Mouse (Mus musculus): ENCODE measurements around the gene Pak7. TPM values are rescaled to one million over a fixed set of nuclear protein-coding genes. Genes with fewer than 3 reads are reported as not detected.

Gene Pak7
- polyA plus RNA-seq, 1 experiment = not detected

DNA sequence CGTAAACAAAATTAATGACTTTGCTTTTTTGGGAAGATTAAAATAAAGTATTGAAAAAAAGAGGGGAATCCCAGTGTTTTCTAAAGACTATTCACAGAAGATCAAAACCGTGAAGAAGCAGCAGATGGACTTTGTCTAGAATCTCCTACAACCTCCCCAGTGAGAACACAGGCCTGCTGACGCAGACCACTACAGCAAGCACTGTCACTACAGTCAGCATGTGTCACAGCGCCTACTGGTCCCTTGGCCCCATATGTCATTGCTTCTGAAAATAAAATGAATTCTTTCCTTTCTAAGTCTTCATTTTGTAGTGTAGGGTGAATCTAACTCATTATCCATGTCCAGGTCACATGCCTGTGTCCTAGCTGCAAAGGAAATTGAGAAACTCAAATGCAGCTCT is 79.0 kb downstream of the Pak7 start:
- no peaks in the 10 kb centered on the region for H3K36me3 ChIP-seq (ENCODE audit: control insufficient read depth, insufficient read depth)

DNA sequence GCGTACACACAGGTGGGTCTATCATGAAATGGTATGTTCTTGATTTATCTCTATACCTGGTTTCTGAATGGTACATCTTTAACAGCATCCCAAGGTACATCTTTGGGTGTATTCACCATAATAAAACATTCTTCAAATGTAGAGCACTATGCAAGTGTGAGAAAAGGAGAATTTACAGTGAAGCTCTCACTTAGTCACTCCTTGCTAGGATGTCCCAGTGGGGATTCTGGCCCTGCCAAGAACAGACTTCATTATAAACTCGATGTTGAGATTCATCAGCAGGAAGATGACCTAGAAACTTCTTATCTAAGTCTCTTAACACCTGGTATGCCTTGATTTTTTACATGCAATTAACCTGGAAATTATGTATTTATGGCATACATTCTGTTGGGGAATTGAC is 85.6 kb downstream of the Pak7 start:
- Histone ChIP-seq H3K27me3 (ENCODE audit: control insufficient read depth, insufficient read depth, insufficient read length) (no peaks in the 10 kb centered on the region), H3K4me3 (no peak overlapping the region), H3K36me3 (ENCODE audit: control insufficient read depth, insufficient read depth) (no peaks in the 10 kb centered on the region), H3K79me2 (ENCODE audit: control insufficient read depth, insufficient read depth) (no peaks in the 10 kb centered on the region), H3K4me2 (ENCODE audit: low read depth) (no peak overlapping the region), H3ac (ENCODE audit: control insufficient read depth, insufficient read length) (no peak overlapping the region)
- no peak for TF ChIP-seq SRF (IDR thresholded peaks at IDR 0.05; ENCODE audit: control insufficient read depth, insufficient read length, low read depth)
- TF ChIP-seq POLR2AphosphoS2 (IDR thresholded peaks at IDR 0.05; ENCODE audit: insufficient read length, low read depth) = no peak
- TF ChIP-seq MYOG (IDR thresholded peaks at IDR 0.05; ENCODE audit: control insufficient read depth in 1 of 3, insufficient read depth in 1 of 3, insufficient read length in 2 of 3, low read depth in 2 of 3) = no peak
- TF ChIP-seq MYOD1 (IDR thresholded peaks at IDR 0.05; ENCODE audit: control insufficient read depth in 1 of 3, insufficient read length in 2 of 3, low read depth in 2 of 3) = no peak
- no peak for TF ChIP-seq REST (IDR thresholded peaks at IDR 0.05; ENCODE audit: insufficient read depth, insufficient read length)
- no peak for TF ChIP-seq USF1 (IDR thresholded peaks at IDR 0.05; ENCODE audit: low read depth)
- TF ChIP-seq POLR2A (IDR thresholded peaks at IDR 0.05; ENCODE audit: insufficient read length, low read depth) = no peak
- TF ChIP-seq TCF12 (IDR thresholded peaks at IDR 0.05; ENCODE audit: insufficient read depth, poor library complexity, severe bottlenecking) = no peak
- TF ChIP-seq CEBPB (IDR thresholded peaks at IDR 0.05; ENCODE audit: insufficient read depth, poor library complexity, severe bottlenecking) = no peak
- TF ChIP-seq E2F4 (IDR thresholded peaks at IDR 0.05; ENCODE audit: insufficient read depth) = no peak
- TF ChIP-seq MAX (IDR thresholded peaks at IDR 0.05; ENCODE audit: low read depth) = no peak
- TF ChIP-seq TCF3 (IDR thresholded peaks at IDR 0.05; ENCODE audit: insufficient read length, low read depth) = no peak

More for the DNA sequence above, 79.0 kb downstream of the Pak7 start:
- Histone ChIP-seq H3K4me3 (no peak overlapping the region), H3ac (ENCODE audit: control insufficient read depth, insufficient read length) (no peak overlapping the region), H3K79me2 (ENCODE audit: control insufficient read depth, insufficient read depth) (no peaks in the 10 kb centered on the region), H3K27me3 (ENCODE audit: control insufficient read depth, insufficient read depth, insufficient read length) (no peaks in the 10 kb centered on the region), H3K4me2 (ENCODE audit: low read depth) (no peak overlapping the region)
- TF ChIP-seq E2F4 (IDR thresholded peaks at IDR 0.05; ENCODE audit: insufficient read depth) = no peak
- TF ChIP-seq USF1 (IDR thresholded peaks at IDR 0.05; ENCODE audit: low read depth) = no peak
- no peak for TF ChIP-seq CEBPB (IDR thresholded peaks at IDR 0.05; ENCODE audit: insufficient read depth, poor library complexity, severe bottlenecking)
- TF ChIP-seq MAX (IDR thresholded peaks at IDR 0.05; ENCODE audit: low read depth) = no peak
- no peak for TF ChIP-seq MYOG (IDR thresholded peaks at IDR 0.05; ENCODE audit: control insufficient read depth in 1 of 3, insufficient read depth in 1 of 3, insufficient read length in 2 of 3, low read depth in 2 of 3)
- no peak for TF ChIP-seq TCF12 (IDR thresholded peaks at IDR 0.05; ENCODE audit: insufficient read depth, poor library complexity, severe bottlenecking)
- TF ChIP-seq POLR2A (IDR thresholded peaks at IDR 0.05; ENCODE audit: insufficient read length, low read depth) = no peak
- TF ChIP-seq MYOD1 (IDR thresholded peaks at IDR 0.05; ENCODE audit: control insufficient read depth in 1 of 3, insufficient read length in 2 of 3, low read depth in 2 of 3) = no peak
- TF ChIP-seq SRF (IDR thresholded peaks at IDR 0.05; ENCODE audit: control insufficient read depth, insufficient read length, low read depth) = no peak
- TF ChIP-seq POLR2AphosphoS2 (IDR thresholded peaks at IDR 0.05; ENCODE audit: insufficient read length, low read depth) = no peak
- no peak for TF ChIP-seq REST (IDR thresholded peaks at IDR 0.05; ENCODE audit: insufficient read depth, insufficient read length)
- no peak for TF ChIP-seq TCF3 (IDR thresholded peaks at IDR 0.05; ENCODE audit: insufficient read length, low read depth)

DNA sequence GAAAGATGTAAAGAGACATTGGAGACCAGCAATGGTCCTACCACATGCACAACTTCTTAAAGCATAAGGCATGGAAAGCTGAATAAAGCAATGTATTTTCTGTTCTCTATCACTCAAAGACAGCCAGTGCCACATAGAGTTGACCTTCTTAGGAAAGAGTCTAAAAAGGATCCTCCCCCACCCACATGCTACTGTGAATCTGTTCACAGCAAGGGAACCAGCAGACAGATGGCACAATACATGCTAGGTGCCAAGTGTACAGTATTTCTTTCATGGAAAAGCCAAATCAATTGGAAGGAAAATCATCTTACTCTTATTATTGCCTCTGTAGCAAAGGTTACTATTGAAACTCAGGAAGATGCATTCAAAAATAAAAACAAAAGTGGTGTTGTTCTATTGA is 86.4 kb downstream of the Pak7 start:
- Histone ChIP-seq H3K79me2 (ENCODE audit: control insufficient read depth, insufficient read depth) (no peaks in the 10 kb centered on the region), H3K4me3 (no peak overlapping the region), H3ac (ENCODE audit: control insufficient read depth, insufficient read length) (no peak overlapping the region), H3K4me2 (ENCODE audit: low read depth) (no peak overlapping the region), H3K36me3 (ENCODE audit: control insufficient read depth, insufficient read depth) (no peaks in the 10 kb centered on the region), H3K27me3 (ENCODE audit: control insufficient read depth, insufficient read depth, insufficient read length) (no peaks in the 10 kb centered on the region)
- TF ChIP-seq CEBPB (IDR thresholded peaks at IDR 0.05; ENCODE audit: insufficient read depth, poor library complexity, severe bottlenecking) = no peak
- TF ChIP-seq POLR2AphosphoS2 (IDR thresholded peaks at IDR 0.05; ENCODE audit: insufficient read length, low read depth) = no peak
- TF ChIP-seq SRF (IDR thresholded peaks at IDR 0.05; ENCODE audit: control insufficient read depth, insufficient read length, low read depth) = no peak
- TF ChIP-seq MYOG (IDR thresholded peaks at IDR 0.05; ENCODE audit: control insufficient read depth in 1 of 3, insufficient read depth in 1 of 3, insufficient read length in 2 of 3, low read depth in 2 of 3) = no peak
- no peak for TF ChIP-seq TCF12 (IDR thresholded peaks at IDR 0.05; ENCODE audit: insufficient read depth, poor library complexity, severe bottlenecking)
- TF ChIP-seq REST (IDR thresholded peaks at IDR 0.05; ENCODE audit: insufficient read depth, insufficient read length) = no peak
- TF ChIP-seq POLR2A (IDR thresholded peaks at IDR 0.05; ENCODE audit: insufficient read length, low read depth) = no peak
- no peak for TF ChIP-seq USF1 (IDR thresholded peaks at IDR 0.05; ENCODE audit: low read depth)
- no peak for TF ChIP-seq MYOD1 (IDR thresholded peaks at IDR 0.05; ENCODE audit: control insufficient read depth in 1 of 3, insufficient read length in 2 of 3, low read depth in 2 of 3)
- TF ChIP-seq MAX (IDR thresholded peaks at IDR 0.05; ENCODE audit: low read depth) = no peak
- no peak for TF ChIP-seq TCF3 (IDR thresholded peaks at IDR 0.05; ENCODE audit: insufficient read length, low read depth)
- TF ChIP-seq E2F4 (IDR thresholded peaks at IDR 0.05; ENCODE audit: insufficient read depth) = no peak

DNA sequence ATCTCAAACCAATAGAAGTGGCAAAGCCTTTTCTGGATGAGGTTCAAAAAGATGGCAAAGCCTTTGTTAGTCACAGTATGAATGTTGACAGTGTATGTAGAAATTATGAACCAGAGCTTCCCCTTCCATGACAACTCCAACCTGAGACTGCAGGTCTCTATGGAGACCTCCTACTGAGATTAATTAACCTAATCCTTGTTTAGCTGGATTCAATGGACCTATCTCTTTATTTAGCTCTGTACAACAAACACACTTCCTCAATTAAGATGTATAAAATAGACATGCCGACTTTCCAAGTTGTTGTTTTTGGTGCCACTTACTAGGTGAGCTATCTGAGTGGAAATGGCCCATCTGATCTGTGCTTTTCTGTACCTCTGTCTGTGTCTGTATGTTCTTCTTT is 90.4 kb downstream of the Pak7 start:
- H3K79me2 ChIP-seq (ENCODE audit: control insufficient read depth, insufficient read depth) = no peaks in the 10 kb centered on the region
- H3K4me2 ChIP-seq (ENCODE audit: low read depth) = no peak overlapping the region
- no peak overlapping the region for H3K4me3 ChIP-seq
- no peak for TF ChIP-seq USF1 (IDR thresholded peaks at IDR 0.05; ENCODE audit: low read depth)
- TF ChIP-seq SRF (IDR thresholded peaks at IDR 0.05; ENCODE audit: control insufficient read depth, insufficient read length, low read depth) = no peak
- TF ChIP-seq CEBPB (IDR thresholded peaks at IDR 0.05; ENCODE audit: insufficient read depth, poor library complexity, severe bottlenecking) = no peak
- no peak for TF ChIP-seq MYOG (IDR thresholded peaks at IDR 0.05; ENCODE audit: control insufficient read depth in 1 of 3, insufficient read depth in 1 of 3, insufficient read length in 2 of 3, low read depth in 2 of 3)
- no peak for TF ChIP-seq POLR2AphosphoS2 (IDR thresholded peaks at IDR 0.05; ENCODE audit: insufficient read length, low read depth)
- no peak for TF ChIP-seq MYOD1 (IDR thresholded peaks at IDR 0.05; ENCODE audit: control insufficient read depth in 1 of 3, insufficient read length in 2 of 3, low read depth in 2 of 3)
- TF ChIP-seq REST (IDR thresholded peaks at IDR 0.05; ENCODE audit: insufficient read depth, insufficient read length) = no peak
- TF ChIP-seq TCF3 (IDR thresholded peaks at IDR 0.05; ENCODE audit: insufficient read length, low read depth) = no peak
- no peak for TF ChIP-seq POLR2A (IDR thresholded peaks at IDR 0.05; ENCODE audit: insufficient read length, low read depth)
- no peak for TF ChIP-seq E2F4 (IDR thresholded peaks at IDR 0.05; ENCODE audit: insufficient read depth)
- no peak for TF ChIP-seq TCF12 (IDR thresholded peaks at IDR 0.05; ENCODE audit: insufficient read depth, poor library complexity, severe bottlenecking)
- no peak for TF ChIP-seq MAX (IDR thresholded peaks at IDR 0.05; ENCODE audit: low read depth)
- no peaks in the 10 kb centered on the region for H3K27me3 ChIP-seq (ENCODE audit: control insufficient read depth, insufficient read depth, insufficient read length)
- no peaks in the 10 kb centered on the region for H3K36me3 ChIP-seq (ENCODE audit: control insufficient read depth, insufficient read depth)
- no peak overlapping the region for H3ac ChIP-seq (ENCODE audit: control insufficient read depth, insufficient read length)

Measured in myocyte (in vitro differentiated cells).